Mouse (Mus musculus) forebrain, embryonic 13.5 days (tissue): ENCODE data around the gene Hhipl2. TPM values are rescaled to one million over a fixed set of nuclear protein-coding genes. Genes with fewer than 3 reads are reported as not detected.
"Not testable (repeated sequence)": the region's sequence is repeated elsewhere in the genome, so short reads cannot be mapped to it uniquely, and the experiment has no call there.

Source experiments
- ATAC-seq: fragments of 200-750 bp; cut with Nextera tagmentation; 2 replicates; pipeline ENCODE4 v1.8.0; 2017
- H3K27ac ChIP-seq: fragments of 300-500 bp; sonication (generic); 2 replicates; pipeline ENCODE4 v1.5.1; 2015; ENCODE audit warnings: inconsistent platforms, mild to moderate bottlenecking, moderate library complexity
- H3K27me3 ChIP-seq: fragments of 300-500 bp; sonication (generic); 2 replicates; pipeline ENCODE4 v1.6.1; 2015; ENCODE audit warnings: mild to moderate bottlenecking, inconsistent platforms
- H3K36me3 ChIP-seq: fragments of 300-500 bp; sonication (generic); 2 replicates; pipeline ENCODE4 v1.6.1; 2015; ENCODE audit warnings: mild to moderate bottlenecking, inconsistent platforms; ENCODE audit not compliant: poor library complexity, severe bottlenecking
- H3K4me1 ChIP-seq: fragments of 300-500 bp; sonication (generic); 2 replicates; pipeline ENCODE4 v1.6.1; 2015; ENCODE audit warnings: inconsistent platforms
- H3K4me2 ChIP-seq: fragments of 300-500 bp; sonication (generic); 2 replicates; pipeline ENCODE4 v1.6.1; 2015; ENCODE audit warnings: inconsistent platforms, mild to moderate bottlenecking, moderate library complexity
- H3K4me3 ChIP-seq: fragments of 300-500 bp; sonication (generic); 2 replicates; pipeline ENCODE4 v1.5.1; 2015; ENCODE audit warnings: mild to moderate bottlenecking, inconsistent platforms
- H3K9ac ChIP-seq: fragments of 300-500 bp; sonication (generic); 2 replicates; pipeline ENCODE4 v1.6.1; 2015; ENCODE audit warnings: mild to moderate bottlenecking, inconsistent platforms
- H3K9me3 ChIP-seq: fragments of 300-500 bp; sonication (generic); replicated peaks from 2 replicates; pipeline ENCODE4 v1.6.1; 2016; ENCODE audit warnings: inconsistent platforms
- WGBS: fragments of 180-500 bp; shearing (Covaris S2); methylation state at CpG from one replicate; pipeline ENCODE4 v1.1.7; 2015; 5-methylcytosine and 5-hydroxymethylcytosine counted together
- polyA plus RNA-seq: library from polyadenylated mRNA; unstranded; fragments of >200 nt; fragmentation: Nextera tagmentation; extraction: Ambion mirVana; gene quantifications from 2 replicates; pipeline ENCODE4 v1.2.1, GENCODE M21; 2015

Hhipl2 gene
- polyA plus RNA-seq: 0.10 and 0.25 TPM in 2 replicates

DNA sequence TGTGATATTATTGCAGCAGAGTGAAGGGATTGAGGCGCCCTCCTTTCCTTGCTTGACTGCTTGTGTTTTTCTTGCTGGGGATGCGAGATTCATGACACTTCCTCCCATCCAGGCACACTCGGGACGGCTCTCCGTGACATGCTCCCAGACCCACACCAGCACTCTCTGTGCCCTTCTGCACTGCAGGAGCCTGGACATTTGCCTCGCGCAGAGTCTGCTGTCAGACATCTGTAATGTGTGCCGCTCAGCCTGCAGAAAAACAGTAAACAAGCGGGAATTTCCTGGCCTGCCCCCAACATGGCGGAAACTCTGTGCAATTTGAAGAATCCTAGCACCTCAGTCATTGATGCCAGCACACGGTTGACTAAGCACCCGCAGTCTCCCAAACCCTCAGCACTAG is at the start of gene Hhipl2:
TSS of gene Hhipl2 (plus strand) at position 343 of the 400 bp plus-strand sequence.
- no peak for ATAC-seq
- 81% methylated on average over 12 of the region's 12 CpGs for WGBS
- Histone ChIP-seq H3K9me3 (no peaks in the 10 kb centered on the region), H3K4me3 (no peak within 1 kb of the TSS), H3K36me3 (no peaks in the 10 kb centered on the region), H3K27ac (no peak within 1 kb of the TSS), H3K4me1 (no peaks in the 10 kb centered on the region), H3K9ac (no peak within 1 kb of the TSS), H3K27me3 (no peaks in the 10 kb centered on the region), H3K4me2 (no peak within 1 kb of the TSS)

DNA sequence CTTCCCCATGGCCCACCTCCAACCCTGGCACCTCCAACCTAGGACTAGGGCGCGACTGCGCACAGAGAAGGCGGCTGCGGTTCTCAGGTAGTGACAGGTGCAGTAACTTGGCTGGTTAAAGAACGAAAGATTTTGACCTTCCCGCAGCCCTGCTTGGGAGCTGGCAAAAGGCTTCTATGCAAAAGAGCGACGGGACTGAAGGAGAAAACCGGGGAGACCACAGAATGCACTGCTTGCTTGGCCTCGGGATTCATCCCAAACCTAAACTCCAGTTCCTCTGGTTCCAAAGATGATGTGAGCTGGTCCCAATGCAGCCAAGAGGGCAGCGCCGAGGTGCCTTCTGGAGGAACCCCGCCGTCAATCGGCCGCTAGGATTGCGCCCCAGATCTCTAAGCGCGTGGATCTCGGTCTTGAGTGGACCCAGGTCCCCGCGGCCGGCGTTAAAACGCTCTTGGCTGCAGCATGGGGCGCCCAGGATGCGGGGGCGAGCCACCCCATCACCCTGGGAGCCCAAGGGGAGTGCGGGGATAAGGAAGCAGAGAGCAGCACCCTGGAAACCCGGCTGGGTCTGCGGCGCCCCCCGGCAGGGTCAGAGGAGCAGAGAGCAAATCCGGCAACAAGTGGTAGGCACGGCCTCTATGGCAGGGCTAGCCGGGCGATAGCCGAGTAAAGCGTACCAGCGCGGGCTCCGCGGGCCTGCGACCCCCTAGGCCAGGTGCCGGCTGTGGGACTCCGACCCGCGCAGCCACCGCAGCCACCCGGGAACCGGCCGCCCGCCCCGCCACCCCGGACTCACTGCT is 49.2 kb upstream of the Hhipl2 start:
- 2% methylated on average over 56 of the region's 56 CpGs for WGBS
- peaks cover 15% of the 10 kb centered on the region for H3K36me3 ChIP-seq
- H3K4me1 ChIP-seq: peaks cover 16% of the 10 kb centered on the region
- H3K9me3 ChIP-seq: no peaks in the 10 kb centered on the region
- peak overlapping the region; percentile 74 for H3K4me3 ChIP-seq
- H3K27ac ChIP-seq: no peak overlapping the region
- peak overlapping the region; percentile 88 for H3K4me2 ChIP-seq
- no peaks in the 10 kb centered on the region for H3K27me3 ChIP-seq
- peak overlapping the region; percentile 83 for H3K9ac ChIP-seq
- peak; percentile 79 for ATAC-seq

DNA sequence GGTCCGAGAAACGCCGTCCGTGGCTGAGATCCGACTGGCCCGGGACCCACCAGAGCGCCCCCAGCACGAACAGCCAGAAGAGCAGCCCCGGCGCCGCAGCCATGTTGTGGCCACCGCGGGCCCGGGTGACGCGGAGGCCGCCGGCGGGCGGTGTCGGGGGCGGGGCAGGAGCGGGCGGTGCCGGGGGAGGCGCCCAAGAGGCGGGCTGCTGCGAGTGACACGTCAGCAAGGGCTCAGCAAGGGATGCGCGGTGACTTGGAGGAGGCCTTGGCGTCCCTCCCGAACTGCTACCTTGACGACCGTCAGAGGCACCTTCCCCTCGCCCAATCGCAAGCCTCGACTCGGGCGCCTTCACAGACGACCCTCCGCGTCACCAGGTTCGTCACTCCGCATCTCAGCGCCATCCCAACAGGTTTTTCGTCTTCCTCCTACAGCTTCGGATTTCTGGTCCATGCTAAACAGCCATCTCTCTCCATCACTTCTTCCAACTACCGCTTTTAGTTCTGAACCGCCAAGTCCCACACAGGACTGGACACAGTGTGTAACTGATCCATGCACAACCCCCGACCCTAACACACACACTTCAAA is 48.5 kb upstream of the Hhipl2 start, which contains the start of gene Mia3:
TSS of gene Mia3 (minus strand) at position 127 of the 588 bp plus-strand sequence.
- Histone ChIP-seq H3K4me3 (peak within 1 kb of the TSS; percentile 74), H3K9ac (peak within 1 kb of the TSS; percentile 83), H3K27ac (peak within 1 kb of the TSS; percentile 59), H3K4me1 (peaks cover 16% of the 10 kb centered on the region), H3K4me2 (peak within 1 kb of the TSS; percentile 88), H3K27me3 (no peaks in the 10 kb centered on the region), H3K9me3 (no peaks in the 10 kb centered on the region), H3K36me3 (peaks cover 7% of the 10 kb centered on the region)
- ATAC-seq: peak; percentile 98
- under 1% methylated on average over 45 of the region's 51 CpGs for WGBS

DNA sequence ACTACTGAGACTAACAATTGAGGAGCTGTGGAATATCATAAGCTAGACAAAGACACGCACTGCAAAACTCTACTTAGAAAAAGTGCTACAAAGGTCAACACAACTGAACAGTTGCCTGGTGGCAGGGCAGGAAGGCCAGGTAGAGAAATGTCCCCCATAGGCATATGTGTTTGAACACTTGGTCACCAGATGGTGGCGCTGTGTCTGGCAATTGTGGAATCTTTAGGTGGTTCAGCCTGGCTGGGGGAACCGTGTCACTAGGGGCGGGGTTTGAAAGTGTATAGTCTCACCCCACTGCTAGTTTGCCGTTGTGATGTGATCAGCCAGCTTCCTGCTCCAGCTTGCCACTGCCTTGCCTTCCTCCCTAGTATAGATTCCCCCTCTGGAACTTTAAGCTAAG is 43.3 kb upstream of the Hhipl2 start:
- no peak overlapping the region for H3K9ac ChIP-seq
- 73% methylated on average over 5 of the region's 5 CpGs for WGBS
- 0 out of 2 replicates have a peak, but pooled peaks cover 5% of the 10 kb centered on the region for H3K9me3 ChIP-seq
- ATAC-seq: no peak
- no peak overlapping the region for H3K27ac ChIP-seq
- H3K4me2 ChIP-seq: no peak overlapping the region
- H3K4me1 ChIP-seq: no peaks in the 10 kb centered on the region
- no peaks in the 10 kb centered on the region for H3K36me3 ChIP-seq
- H3K27me3 ChIP-seq: no peaks in the 10 kb centered on the region
- H3K4me3 ChIP-seq: no peak overlapping the region

DNA sequence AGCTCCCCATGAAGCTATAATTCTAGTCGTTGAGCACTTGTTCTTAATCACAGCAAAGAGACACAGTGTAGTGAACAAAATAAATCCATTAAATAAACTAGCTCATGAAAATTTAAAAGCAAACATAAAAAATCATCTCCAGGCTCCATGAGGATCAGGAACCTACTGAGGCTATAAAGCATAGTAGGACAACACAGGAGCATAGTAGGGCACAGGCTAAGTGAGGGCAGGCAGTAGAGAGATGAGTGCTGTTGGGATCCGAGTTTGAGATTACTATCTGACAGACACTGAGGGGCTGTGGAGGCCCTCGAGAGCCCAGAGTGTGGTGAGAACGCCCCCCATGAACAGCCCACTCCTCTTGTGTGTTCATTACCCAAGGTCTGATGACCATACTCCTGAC is 41.0 kb upstream of the Hhipl2 start:
- no peak for ATAC-seq
- Histone ChIP-seq H3K9me3 (0 out of 2 replicates have a peak, but pooled peaks cover 5% of the 10 kb centered on the region), H3K27me3 (0 out of 2 replicates have a peak, but pooled peaks cover 3% of the 10 kb centered on the region), H3K4me3 (no peak overlapping the region), H3K27ac (no peak overlapping the region), H3K4me2 (no peak overlapping the region), H3K4me1 (no peaks in the 10 kb centered on the region), H3K36me3 (no peaks in the 10 kb centered on the region), H3K9ac (no peak overlapping the region)
- 78% methylated on average over 4 of the region's 4 CpGs for WGBS

DNA sequence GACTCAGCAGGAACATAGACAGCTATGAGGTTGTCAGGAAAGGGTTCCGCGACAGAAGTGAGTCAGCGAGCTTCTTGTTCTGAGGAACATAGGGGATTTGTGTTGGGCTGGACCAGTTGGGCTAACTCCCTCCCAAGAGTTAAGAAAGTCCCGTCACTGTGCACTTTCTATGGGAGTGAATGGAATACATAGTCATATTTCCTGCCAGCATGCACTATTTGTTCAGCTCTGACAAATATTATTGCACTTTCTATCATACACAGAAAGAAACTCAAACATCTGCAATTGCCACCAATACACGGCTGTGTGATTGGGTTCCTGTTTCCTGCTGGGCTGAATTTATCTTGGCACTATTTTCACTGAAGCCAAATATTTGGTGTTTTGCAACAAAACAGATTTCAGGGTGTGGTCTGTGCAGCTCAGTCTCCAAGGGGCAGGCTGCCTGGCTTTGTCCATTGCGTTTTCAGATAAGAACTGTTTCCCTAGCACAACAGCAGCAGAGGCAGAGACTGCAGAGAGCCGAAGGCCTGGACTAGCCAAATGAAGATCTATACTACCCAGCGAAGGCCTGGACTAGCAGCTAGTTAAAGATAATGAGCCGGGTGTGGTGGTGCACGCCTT is 39.6 kb upstream of the Hhipl2 start:
- Histone ChIP-seq H3K4me2 (no peak overlapping the region), H3K36me3 (no peaks in the 10 kb centered on the region), H3K4me1 (no peaks in the 10 kb centered on the region), H3K9ac (no peak overlapping the region), H3K27me3 (peaks cover 13% of the 10 kb centered on the region; the same call in 1 of the 2 replicates), H3K4me3 (no peak overlapping the region), H3K9me3 (0 out of 2 replicates have a peak, but pooled peaks cover 5% of the 10 kb centered on the region), H3K27ac (no peak overlapping the region)
- ATAC-seq: no peak
- WGBS: 88% methylated on average over 10 of the region's 10 CpGs

DNA sequence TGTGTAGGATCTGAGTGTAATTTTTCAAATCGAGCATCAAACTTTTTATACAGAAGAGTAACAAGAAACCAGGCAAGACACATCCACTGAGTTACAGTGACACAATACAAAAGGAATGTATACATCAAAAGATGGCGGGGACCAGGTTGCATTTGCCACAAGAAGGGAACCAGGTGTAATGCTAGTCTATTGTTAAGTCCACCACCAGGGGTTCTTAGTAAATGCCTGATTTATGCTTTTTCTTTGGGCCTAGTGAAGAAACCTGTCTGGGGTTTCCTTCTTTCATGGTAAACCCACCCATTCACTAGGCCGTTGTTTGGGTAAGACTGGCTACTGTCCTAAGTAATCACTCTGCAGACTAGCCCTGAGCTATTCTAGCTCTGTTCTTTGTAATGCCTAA is 38.6 kb upstream of the Hhipl2 start:
- H3K36me3 ChIP-seq, H3K4me1 ChIP-seq, H3K4me2 ChIP-seq, H3K9ac ChIP-seq, H3K27ac ChIP-seq, H3K9me3 ChIP-seq, ATAC-seq, H3K4me3 ChIP-seq: not testable (repeated sequence)
- 83% methylated on average over 3 of the region's 3 CpGs for WGBS
- H3K27me3 ChIP-seq: peaks cover 16% of the 10 kb centered on the region

DNA sequence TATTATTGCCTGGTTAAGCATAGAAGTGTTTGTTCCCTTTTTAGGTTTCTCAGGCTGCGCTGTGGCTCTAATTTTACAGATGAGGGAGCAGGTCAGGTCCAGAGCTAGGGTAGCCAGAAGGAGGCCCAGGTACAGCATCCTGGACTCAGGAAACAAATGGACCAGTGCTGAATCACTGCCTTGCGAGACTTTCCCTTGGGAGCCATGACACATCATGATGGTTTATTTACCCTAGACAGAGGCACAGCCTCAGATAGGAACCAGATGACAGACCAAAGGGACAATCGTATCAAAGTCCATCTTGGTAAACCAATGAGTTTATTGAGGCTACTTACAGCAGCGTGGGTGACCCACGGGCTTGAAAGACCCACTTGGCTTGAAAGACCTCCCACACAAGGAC is 36.2 kb upstream of the Hhipl2 start:
- peaks cover 35% of the 10 kb centered on the region for H3K27me3 ChIP-seq
- no peak for ATAC-seq
- H3K27ac ChIP-seq: no peak overlapping the region
- H3K4me3 ChIP-seq: no peak overlapping the region
- WGBS: 89% methylated on average over 5 of the region's 5 CpGs
- no peak overlapping the region for H3K4me2 ChIP-seq
- H3K36me3 ChIP-seq: no peaks in the 10 kb centered on the region
- H3K4me1 ChIP-seq: no peaks in the 10 kb centered on the region
- no peaks in the 10 kb centered on the region for H3K9me3 ChIP-seq
- no peak overlapping the region for H3K9ac ChIP-seq

DNA sequence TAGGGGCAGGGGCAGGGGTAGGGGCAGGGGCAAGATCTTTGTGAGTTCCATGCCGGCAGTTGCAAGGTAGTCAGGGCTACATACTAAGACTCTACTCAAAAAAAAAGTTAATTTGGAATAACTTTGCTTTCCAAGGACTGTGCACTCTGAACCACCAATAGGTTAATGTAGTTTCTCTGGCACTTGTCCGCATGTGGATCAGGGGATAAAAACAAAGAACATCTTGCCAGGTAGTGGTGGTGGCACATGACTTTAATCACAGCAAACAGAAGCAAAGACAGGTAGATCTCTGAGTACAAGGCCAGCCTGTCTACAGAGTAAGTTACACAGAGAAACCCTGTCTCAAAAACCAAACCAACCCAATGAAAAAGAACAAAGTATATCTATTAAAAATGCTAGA is 35.4 kb upstream of the Hhipl2 start:
- H3K9me3 ChIP-seq: no peaks in the 10 kb centered on the region
- WGBS: 92% methylated on average over 2 of the region's 2 CpGs
- H3K4me2 ChIP-seq: no peak overlapping the region
- no peak overlapping the region for H3K27ac ChIP-seq
- no peak overlapping the region for H3K4me3 ChIP-seq
- H3K4me1 ChIP-seq: no peaks in the 10 kb centered on the region
- no peaks in the 10 kb centered on the region for H3K36me3 ChIP-seq
- H3K27me3 ChIP-seq: peaks cover 40% of the 10 kb centered on the region
- no peak overlapping the region for H3K9ac ChIP-seq
- ATAC-seq: no peak

DNA sequence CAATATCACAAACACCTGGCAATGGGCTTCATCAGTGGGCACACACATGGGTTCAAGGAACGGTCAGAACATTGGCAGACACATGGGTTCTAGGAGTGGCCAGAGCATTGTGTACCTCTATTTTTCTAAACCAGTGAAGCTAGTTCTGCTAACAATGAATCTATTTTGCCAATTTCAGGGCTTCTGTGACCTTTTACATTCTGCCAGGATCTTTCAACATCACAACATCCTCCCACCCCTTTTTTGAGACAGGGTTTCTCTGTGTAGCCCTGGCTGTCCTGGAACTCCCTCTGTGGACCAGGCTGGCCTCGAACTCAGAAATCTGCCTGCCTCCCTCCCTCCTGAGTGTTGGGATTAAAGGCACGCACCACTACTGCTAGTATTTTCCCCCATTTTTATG is 30.6 kb upstream of the Hhipl2 start:
- not testable (repeated sequence) for H3K36me3 ChIP-seq, H3K9ac ChIP-seq, ATAC-seq, H3K27ac ChIP-seq, H3K9me3 ChIP-seq, H3K4me3 ChIP-seq, H3K4me2 ChIP-seq
- Histone ChIP-seq H3K27me3 (peaks cover 33% of the 10 kb centered on the region), H3K4me1 (peaks cover 12% of the 10 kb centered on the region)
- 92% methylated on average over 3 of the region's 3 CpGs for WGBS

DNA sequence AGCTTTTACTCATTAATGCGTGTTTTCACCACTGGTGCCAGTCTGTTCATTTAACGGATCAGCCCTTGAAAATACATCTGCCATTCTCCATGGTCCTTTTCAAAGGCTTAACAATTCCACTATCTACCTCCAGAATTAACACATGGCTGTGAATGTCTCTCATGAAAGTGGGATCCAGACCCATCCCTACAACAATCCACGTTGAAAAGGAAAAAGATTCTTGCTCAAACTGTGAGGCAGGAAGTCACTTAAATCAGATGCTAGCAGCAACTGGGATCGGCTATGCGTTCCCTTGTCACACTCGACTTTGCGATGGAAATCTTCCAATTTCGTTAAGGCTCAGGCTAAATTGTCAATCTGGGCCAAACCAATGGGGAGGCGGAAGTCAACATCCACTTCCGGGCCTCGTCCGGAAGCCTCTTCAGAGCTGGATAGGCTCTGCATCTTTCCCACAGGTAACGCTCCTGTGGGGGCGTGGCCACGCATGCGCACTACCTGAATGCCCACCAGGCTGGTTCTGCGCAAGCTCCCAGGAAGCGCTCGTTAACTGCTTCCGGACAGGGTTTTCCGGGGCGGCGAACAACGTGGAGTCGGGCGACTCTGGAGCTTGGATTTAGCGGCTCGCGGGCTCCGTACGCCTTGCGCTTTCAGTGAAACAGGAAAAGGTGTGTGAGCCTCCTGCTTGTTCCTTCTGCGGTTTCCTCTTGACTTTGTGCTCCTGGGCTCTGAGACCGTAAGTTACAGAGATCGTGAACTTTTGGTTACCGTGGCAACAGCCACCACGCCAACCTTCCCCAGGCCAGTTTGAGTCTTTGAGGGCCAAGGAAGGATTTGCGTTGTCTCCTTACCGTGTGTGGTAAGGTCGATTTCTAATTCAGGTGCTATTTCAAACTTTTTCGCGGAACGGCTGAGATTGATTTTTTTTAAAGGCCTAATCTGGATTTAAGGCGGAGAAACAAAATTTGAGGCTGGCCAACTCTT is 29.3 kb upstream of the Hhipl2 start, which contains the start of gene Taf1a:
TSS of gene Taf1a (plus strand) at position 556 of the 981 bp plus-strand sequence.
- WGBS: 6% methylated on average over 44 of the region's 44 CpGs
- Histone ChIP-seq H3K9ac (peak within 1 kb of the TSS; percentile 62), H3K4me3 (peak within 1 kb of the TSS; percentile 71), H3K36me3 (peaks cover 7% of the 10 kb centered on the region; the same call in 1 of the 2 replicates), H3K9me3 (no peaks in the 10 kb centered on the region), H3K4me1 (peaks cover 12% of the 10 kb centered on the region), H3K27ac (no peak within 1 kb of the TSS; the same call in 1 of the 2 replicates), H3K27me3 (peaks cover 25% of the 10 kb centered on the region), H3K4me2 (peak within 1 kb of the TSS; percentile 80)
- ATAC-seq: peak; percentile 100
